Comparison of ENCODE assay signal across 10 mouse cellular contexts in genomic region chr3:101078344-101078743, GRCm38 (mm10). TPM values are rescaled to one million over a fixed set of nuclear protein-coding genes. Genes with fewer than 3 reads are reported as not detected.
DNase-seq lines count a peak whose midpoint lies in the region; ATAC-seq lines count a peak whose summit lies in the region.
"Had no signal": no experiment of that assay in that cellular context is flagged by ENCODE, and none has a peak within 500 bp of the region (broad histone marks: within the 10 kb centered on the region; RNA-seq: fewer than 3 reads in every experiment).

No protein-coding gene starts in this region.

- no peak overlapping the region for H3K4me3 ChIP-seq in heart, embryonic 16.5 days (ENCODE audit: low read length)
- H3K4me3 ChIP-seq: erythroblast, embryonic 14.5 days had no signal

- ATAC-seq in heart, embryonic 16.5 days (replicated peaks; ENCODE audit: extremely low read depth, insufficient read depth, low FRiP score) = peak; percentile 72
- no peak for ATAC-seq in megakaryocyte-erythroid progenitor cell, adult 5-6 weeks (replicated peaks; ENCODE audit: low FRiP score, low TSS enrichment, poor library complexity, severe bottlenecking)
- ATAC-seq: activated CD4-positive, CD25-positive, alpha-beta regulatory T cell, adult 4 months had no signal

- peak; percentile 70 for DNase-seq in adrenal gland, postnatal 10 days
- DNase-seq in adrenal gland, postnatal 4 days (ENCODE audit: low spot score in 2 of 2) = no peak
- DNase-seq in ovary, postnatal 14 days (ENCODE audit: low spot score) = peak; percentile 41
- DNase-seq in ovary, adult 18-20 months (ENCODE audit: low spot score) = no peak
- DNase-seq in lung, postnatal 36 days = peak; percentile 61
- no peak for DNase-seq in thymus, postnatal 14 days

- peak overlapping the region; percentile 46; the same call in 1 of the 2 replicates for H3K27ac ChIP-seq in heart, embryonic 16.5 days (ENCODE audit: low read length)

- 0 out of 2 replicates have a peak, but pooled peaks cover 14% of the 10 kb centered on the region for H3K36me3 ChIP-seq in heart, embryonic 16.5 days (ENCODE audit: control insufficient read depth, insufficient read depth)

- no peak overlapping the region for H3K9ac ChIP-seq in heart, embryonic 16.5 days (ENCODE audit: low read length)

- no peaks in the 10 kb centered on the region for H3K27me3 ChIP-seq in heart, embryonic 16.5 days (ENCODE audit: control insufficient read depth, insufficient read depth, low read length)

- peaks cover 42% of the 10 kb centered on the region for H3K4me1 ChIP-seq in heart, embryonic 16.5 days (ENCODE audit: control insufficient read depth, insufficient read depth, low read length)

- H3K4me2 ChIP-seq in heart, embryonic 16.5 days (ENCODE audit: low read depth, low read length) = no peak overlapping the region

- 66% methylated on average over 1 of the region's 1 CpGs for WGBS in heart, embryonic 16.5 days

- no peaks in the 10 kb centered on the region for H3K9me3 ChIP-seq in heart, embryonic 16.5 days (replicated peaks; ENCODE audit: control insufficient read depth, low read length)

RNA-seq across cellular contexts. Expression of gene Ptgfrn, which starts 31.7 kb away (rescaled TPM):
- total RNA-seq in adrenal gland, postnatal 10 days (2021) = 10 to 100 TPM; 35.7 to 35.8 TPM
- 10 to 100 TPM; 49.4 to 49.5 TPM for total RNA-seq in adrenal gland, postnatal 4 days (2021)
- polyA plus RNA-seq in heart, embryonic 16.5 days (2015; fragmentation: Nextera tagmentation; extraction: Ambion mirVana) = 5.2 and 5.4 TPM in 2 replicates
- not detected in 2 replicates for total RNA-seq in megakaryocyte-erythroid progenitor cell, adult 5-6 weeks (2014; fragmentation: Nextera tagmentation)
- not detected in 2 replicates for total RNA-seq in megakaryocyte-erythroid progenitor cell, adult 5-6 weeks (2017)
- polyA plus RNA-seq: erythroblast, embryonic 14.5 days had no signal

RNA-seq across cellular contexts. Expression of gene Cd101, which starts 49.0 kb away (rescaled TPM):
- under 1 TPM; 0.12 to 0.27 TPM for total RNA-seq in adrenal gland, postnatal 10 days (2021)
- total RNA-seq in adrenal gland, postnatal 4 days (2021) = under 1 TPM; 0.08 to 0.25 TPM
- 0.45 and 0.50 TPM in 2 replicates for polyA plus RNA-seq in heart, embryonic 16.5 days (2015; fragmentation: Nextera tagmentation; extraction: Ambion mirVana)
- 0.15 TPM in 1 of 2 replicates, not detected in the other for total RNA-seq in megakaryocyte-erythroid progenitor cell, adult 5-6 weeks (2014; fragmentation: Nextera tagmentation)
- 0.30 TPM in 1 of 2 replicates, not detected in the other for total RNA-seq in megakaryocyte-erythroid progenitor cell, adult 5-6 weeks (2017)
- polyA plus RNA-seq: erythroblast, embryonic 14.5 days had no signal

Comparison
In these comparisons a context has a peak if more than half of its experiments do, and no peak if none do; other contexts are left out.
1. DNase-seq: peak in adrenal gland, postnatal 10 days (single experiment), ovary, postnatal 14 days (single experiment) and lung, postnatal 36 days (single experiment); none in adrenal gland, postnatal 4 days (0 of 2), ovary, adult 18-20 months (single experiment) and thymus, postnatal 14 days (single experiment).
2. RNA of gene Ptgfrn, which starts 31.7 kb away (total RNA-seq): 49.4 to 49.5 TPM in adrenal gland, postnatal 4 days and 35.7 to 35.8 TPM in adrenal gland, postnatal 10 days; not detected in megakaryocyte-erythroid progenitor cell, adult 5-6 weeks; every median in the first group is over 10 times any median in the second.